Mouse (Mus musculus): ENCODE measurements around the gene Lrrc74b. TPM values are rescaled to one million over a fixed set of nuclear protein-coding genes. Genes with fewer than 3 reads are reported as not detected.
A peak's percentile ranks its signal among the peaks of the same experiment; 100 is the strongest.

The Lrrc74b gene
- polyA plus RNA-seq, 1 experiment from 2014 or later: 0.05 TPM

- peaks cover 17% of the 10 kb centered on the region for H3K4me1 ChIP-seq (ENCODE audit: insufficient read depth)
- DNase-seq (no peak), ATAC-seq (peak; percentile 63)
- TF ChIP-seq EP300 (IDR thresholded peaks at IDR 0.05; ENCODE audit: low read depth) (no peak; the same call in none of the 2 replicates), CTCF (IDR thresholded peaks at IDR 0.05; ENCODE audit: low read depth) (no peak)
- H3K27ac ChIP-seq (ENCODE audit: low read depth): peak overlapping the region; percentile 77
- H3K27me3 ChIP-seq (ENCODE audit: insufficient read depth, low read length): no peaks in the 10 kb centered on the region
- H3K9me3 ChIP-seq (ENCODE audit: low read length): no peaks in the 10 kb centered on the region
- H3K36me3 ChIP-seq (replicated peaks; ENCODE audit: insufficient read depth, low read length): peaks cover 12% of the 10 kb centered on the region
- no peak overlapping the region for H3K4me3 ChIP-seq (ENCODE audit: low read depth, low read length)
- 63% methylated on average over 14 of the region's 14 CpGs for WGBS (ENCODE audit: insufficient replicate concordance)
- H3K4me2 ChIP-seq (ENCODE audit: low read depth, low read length): no peak overlapping the region
- 0 out of 2 replicates have a peak overlapping the region, but pooled peaks have one; percentile 5 for H3K9ac ChIP-seq (replicated peaks)
Measured at GRCm38 (mm10) chr16:17532676-17533329, 28.2 kb downstream of the Lrrc74b start.

GRCm38 (mm10) chr16:17532271-17532670, 28.8 kb downstream of the Lrrc74b start:
- 0 out of 2 replicates have a peak overlapping the region, but pooled peaks have one; percentile 5 for H3K9ac ChIP-seq (replicated peaks)

GRCm38 (mm10) chr16:17530640-17531288, 30.3 kb downstream of the Lrrc74b start, which contains the start of gene Thap7:
TSS of gene Thap7 (minus strand) at chr16:17531136.
- no peaks in the 10 kb centered on the region for H3K27me3 ChIP-seq (ENCODE audit: insufficient read depth, low read length)
- H3K36me3 ChIP-seq (replicated peaks; ENCODE audit: insufficient read depth, low read length): peaks cover 31% of the 10 kb centered on the region
- ATAC-seq (peak; percentile 92), DNase-seq (peak; percentile 98)
- H3K27ac ChIP-seq (ENCODE audit: low read depth): peak within 1 kb of the TSS; percentile 92
- whole genome bisulfite sequencing (ENCODE audit: insufficient replicate concordance): under 1% methylated on average over 67 of the region's 67 CpGs
- H3K4me3 ChIP-seq (ENCODE audit: low read depth, low read length): peak within 1 kb of the TSS; percentile 60
- H3K9me3 ChIP-seq (ENCODE audit: low read length): no peaks in the 10 kb centered on the region
- peak within 1 kb of the TSS; percentile 67 for H3K9ac ChIP-seq (replicated peaks)
- peak within 1 kb of the TSS; percentile 92 for H3K4me2 ChIP-seq (ENCODE audit: low read depth, low read length)
- peaks cover 17% of the 10 kb centered on the region for H3K4me1 ChIP-seq (ENCODE audit: insufficient read depth)
- peak; percentile 86 for TF ChIP-seq EP300 (IDR thresholded peaks at IDR 0.05; ENCODE audit: low read depth)
- TF ChIP-seq CTCF (IDR thresholded peaks at IDR 0.05; ENCODE audit: low read depth): no peak

More at GRCm38 (mm10) chr16:17532271-17532670, 28.8 kb downstream of the Lrrc74b start:
- DNase-seq (peak; percentile 46), ATAC-seq (no peak)
- Histone ChIP-seq H3K36me3 (replicated peaks; ENCODE audit: insufficient read depth, low read length) (peaks cover 17% of the 10 kb centered on the region), H3K4me2 (ENCODE audit: low read depth, low read length) (no peak overlapping the region), H3K27ac (ENCODE audit: low read depth) (peak overlapping the region; percentile 77), H3K4me1 (ENCODE audit: insufficient read depth) (peaks cover 17% of the 10 kb centered on the region), H3K27me3 (ENCODE audit: insufficient read depth, low read length) (no peaks in the 10 kb centered on the region), H3K9me3 (ENCODE audit: low read length) (no peaks in the 10 kb centered on the region), H3K4me3 (ENCODE audit: low read depth, low read length) (no peak overlapping the region)
- 51% methylated on average over 4 of the region's 4 CpGs for WGBS (ENCODE audit: insufficient replicate concordance)
- TF ChIP-seq EP300 (IDR thresholded peaks at IDR 0.05; ENCODE audit: low read depth) (no peak), CTCF (IDR thresholded peaks at IDR 0.05; ENCODE audit: low read depth) (peak; percentile 63)

GRCm38 (mm10) chr16:17529981-17530586, 31.0 kb downstream of the Lrrc74b start:
- Histone ChIP-seq H3K4me2 (ENCODE audit: low read depth, low read length) (peak overlapping the region; percentile 92), H3K27ac (ENCODE audit: low read depth) (peak overlapping the region; percentile 92), H3K36me3 (replicated peaks; ENCODE audit: insufficient read depth, low read length) (peaks cover 38% of the 10 kb centered on the region), H3K4me1 (ENCODE audit: insufficient read depth) (peaks cover 17% of the 10 kb centered on the region), H3K9ac (replicated peaks) (peak overlapping the region; percentile 67), H3K9me3 (ENCODE audit: low read length) (no peaks in the 10 kb centered on the region), H3K4me3 (ENCODE audit: low read depth, low read length) (peak overlapping the region; percentile 60), H3K27me3 (ENCODE audit: insufficient read depth, low read length) (no peaks in the 10 kb centered on the region)
- TF ChIP-seq EP300 (IDR thresholded peaks at IDR 0.05; ENCODE audit: low read depth): no peak
- TF ChIP-seq CTCF (IDR thresholded peaks at IDR 0.05; ENCODE audit: low read depth): no peak
- DNase-seq: peak; percentile 31
- WGBS (ENCODE audit: insufficient replicate concordance): 13% methylated on average over 17 of the region's 17 CpGs
- ATAC-seq: no peak

- no peaks in the 10 kb centered on the region for H3K27me3 ChIP-seq (ENCODE audit: insufficient read depth, low read length)
- ATAC-seq (no peak), DNase-seq (no peak)
- no peaks in the 10 kb centered on the region for H3K9me3 ChIP-seq (ENCODE audit: low read length)
- 90% methylated on average over 13 of the region's 13 CpGs for WGBS (ENCODE audit: insufficient replicate concordance)
- H3K36me3 ChIP-seq (replicated peaks; ENCODE audit: insufficient read depth, low read length): peaks cover 52% of the 10 kb centered on the region
- no peak overlapping the region for H3K4me3 ChIP-seq (ENCODE audit: low read depth, low read length)
- H3K4me1 ChIP-seq (ENCODE audit: insufficient read depth): peaks cover 17% of the 10 kb centered on the region
- no peak overlapping the region for H3K4me2 ChIP-seq (ENCODE audit: low read depth, low read length)
- no peak overlapping the region for H3K9ac ChIP-seq (replicated peaks)
- TF ChIP-seq CTCF (IDR thresholded peaks at IDR 0.05; ENCODE audit: low read depth) (no peak), EP300 (IDR thresholded peaks at IDR 0.05; ENCODE audit: low read depth) (no peak)
- H3K27ac ChIP-seq (ENCODE audit: low read depth): no peak overlapping the region
Measured at GRCm38 (mm10) chr16:17528276-17528675, 32.8 kb downstream of the Lrrc74b start.

- Histone ChIP-seq H3K9ac (replicated peaks) (no peak overlapping the region), H3K9me3 (ENCODE audit: low read length) (no peaks in the 10 kb centered on the region), H3K27me3 (ENCODE audit: insufficient read depth, low read length) (no peaks in the 10 kb centered on the region), H3K4me2 (ENCODE audit: low read depth, low read length) (no peak overlapping the region), H3K36me3 (replicated peaks; ENCODE audit: insufficient read depth, low read length) (peaks cover 55% of the 10 kb centered on the region), H3K4me3 (ENCODE audit: low read depth, low read length) (no peak overlapping the region), H3K4me1 (ENCODE audit: insufficient read depth) (peaks cover 17% of the 10 kb centered on the region), H3K27ac (ENCODE audit: low read depth) (no peak overlapping the region)
- ATAC-seq (no peak), DNase-seq (no peak)
- TF ChIP-seq EP300 (IDR thresholded peaks at IDR 0.05; ENCODE audit: low read depth): no peak
Measured at GRCm38 (mm10) chr16:17527606-17528005, 33.4 kb downstream of the Lrrc74b start.

Data from liver, postnatal 0 days (tissue).